In genomic region chr2:157512859-157513258, GRCm38 (mm10) we compare ENCODE assay signal across 18 mouse cellular contexts. TPM values are rescaled to one million over a fixed set of nuclear protein-coding genes. Genes with fewer than 3 reads are reported as not detected.
DNase-seq lines count a peak whose midpoint lies in the region; ATAC-seq and TF ChIP-seq lines count a peak whose summit lies in the region.
"Had no signal": no experiment of that assay in that cellular context is flagged by ENCODE, and none has a peak within 500 bp of the region (broad histone marks: within the 10 kb centered on the region; RNA-seq: fewer than 3 reads in every experiment).

No protein-coding gene starts in this region.

- H3K4me2 ChIP-seq in kidney, postnatal 0 days (ENCODE audit: low read length), result no peak overlapping the region
- H3K4me2 ChIP-seq in heart, embryonic 12.5 days, result no peak overlapping the region
- H3K4me2 ChIP-seq: neural tube, embryonic 12.5 days; stomach, embryonic 15.5 days had no signal

- no peaks in the 10 kb centered on the region for H3K27me3 ChIP-seq in kidney, postnatal 0 days (ENCODE audit: insufficient read depth, low read length)
- H3K27me3 ChIP-seq in embryonic facial prominence, embryonic 10.5 days (replicated peaks; ENCODE audit: low read depth, poor library complexity, severe bottlenecking), result peaks cover 15% of the 10 kb centered on the region
- H3K27me3 ChIP-seq in heart, embryonic 12.5 days (replicated peaks), result peaks cover 17% of the 10 kb centered on the region
- H3K27me3 ChIP-seq: stomach, embryonic 15.5 days had no signal

- no peak for ATAC-seq in kidney, postnatal 0 days (replicated peaks; ENCODE audit: low FRiP score, low read depth)
- no peak for ATAC-seq in heart, embryonic 12.5 days (ENCODE audit: insufficient number of reproducible peaks, low FRiP score)
- ATAC-seq in inflammation-experienced regulatory T-cells, adult 6 months, result no peak

- 75% methylated on average over 9 of the region's 9 CpGs for WGBS in kidney, postnatal 0 days
- 91% methylated on average over 9 of the region's 9 CpGs for WGBS in embryonic facial prominence, embryonic 10.5 days
- 72% methylated on average over 9 of the region's 9 CpGs for WGBS in heart, embryonic 12.5 days

- H3K4me3 ChIP-seq in kidney, postnatal 0 days (replicated peaks; ENCODE audit: low read depth, low read length), result no peak overlapping the region
- no peak overlapping the region for H3K4me3 ChIP-seq in bone marrow macrophage, adult 2 months (ENCODE audit: insufficient read depth, low read length)
- no peak overlapping the region for H3K4me3 ChIP-seq in embryonic facial prominence, embryonic 10.5 days
- H3K4me3 ChIP-seq in heart, embryonic 12.5 days, result no peak overlapping the region
- H3K4me3 ChIP-seq: neural tube, embryonic 12.5 days; stomach, embryonic 15.5 days had no signal

- TF ChIP-seq CTCF in kidney, postnatal 0 days (IDR thresholded peaks at IDR 0.05; ENCODE audit: low read depth), result no peak
- no peak for TF ChIP-seq CTCF in bone marrow macrophage, adult 2 months (IDR thresholded peaks at IDR 0.05; ENCODE audit: low read depth, low read length)

- no peak overlapping the region for H3K27ac ChIP-seq in kidney, postnatal 0 days
- peak overlapping the region; percentile 83 for H3K27ac ChIP-seq in bone marrow macrophage, adult 2 months (ENCODE audit: insufficient read depth, low read depth, low read length)
- peak overlapping the region; percentile 89 for H3K27ac ChIP-seq in embryonic facial prominence, embryonic 10.5 days (replicated peaks)
- no peak overlapping the region for H3K27ac ChIP-seq in heart, embryonic 12.5 days (ENCODE audit: poor library complexity, severe bottlenecking)
- H3K27ac ChIP-seq: neural tube, embryonic 12.5 days; stomach, embryonic 15.5 days had no signal

- H3K36me3 ChIP-seq in kidney, postnatal 0 days (ENCODE audit: insufficient read depth, low read length), result no peaks in the 10 kb centered on the region
- H3K36me3 ChIP-seq in embryonic facial prominence, embryonic 10.5 days (replicated peaks), result no peaks in the 10 kb centered on the region
- no peaks in the 10 kb centered on the region for H3K36me3 ChIP-seq in heart, embryonic 12.5 days
- H3K36me3 ChIP-seq: G1E; neural tube, embryonic 12.5 days; stomach, embryonic 15.5 days had no signal

- TF ChIP-seq POLR2A in bone marrow macrophage, adult 2 months (IDR thresholded peaks at IDR 0.05; ENCODE audit: borderline replicate concordance, low read depth, low read length), result no peak

- DNase-seq in kidney, postnatal 0 days (ENCODE audit: low spot score), result peak; percentile 30
- DNase-seq in kidney, postnatal 14 days, result no peak
- no peak for DNase-seq in embryonic facial prominence, embryonic 10.5 days (ENCODE audit: low spot score)
- DNase-seq in layer of hippocampus, adult 9-10 months (ENCODE audit: low spot score), result peak; percentile 79
- DNase-seq in spleen, adult 18-20 months, result no peak
- DNase-seq: cerebellum, postnatal 10 days; embryo, embryonic 11 days; gastrocnemius, postnatal 14 days; heart, postnatal 14 days; midbrain, embryonic 14.5 days; thymus, postnatal 25 days had no signal

- H3K4me1 ChIP-seq in kidney, postnatal 0 days (replicated peaks; ENCODE audit: insufficient read depth, low read length), result no peaks in the 10 kb centered on the region
- peaks cover 27% of the 10 kb centered on the region for H3K4me1 ChIP-seq in bone marrow macrophage, adult 2 months (ENCODE audit: control insufficient read depth, insufficient read depth, low read length)
- H3K4me1 ChIP-seq in embryonic facial prominence, embryonic 10.5 days, result peaks cover 83% of the 10 kb centered on the region
- H3K4me1 ChIP-seq in heart, embryonic 12.5 days (replicated peaks), result peaks cover 15% of the 10 kb centered on the region
- H3K4me1 ChIP-seq: stomach, embryonic 15.5 days had no signal

- H3K9ac ChIP-seq in kidney, postnatal 0 days (ENCODE audit: low read depth, low read length), result no peak overlapping the region
- no peak overlapping the region for H3K9ac ChIP-seq in heart, embryonic 12.5 days
- H3K9ac ChIP-seq: liver, postnatal 0 days; neural tube, embryonic 12.5 days; stomach, embryonic 15.5 days had no signal

- H3K9me3 ChIP-seq in kidney, postnatal 0 days (replicated peaks; ENCODE audit: low read length), result no peaks in the 10 kb centered on the region
- H3K9me3 ChIP-seq in embryonic facial prominence, embryonic 10.5 days, result no peaks in the 10 kb centered on the region
- no peaks in the 10 kb centered on the region for H3K9me3 ChIP-seq in heart, embryonic 12.5 days (replicated peaks)
- H3K9me3 ChIP-seq: G1E; neural tube, embryonic 12.5 days; stomach, embryonic 15.5 days had no signal

RNA-seq across cellular contexts. Expression of gene Nnat, which starts 47.0 kb away (rescaled TPM):
- 80.4 and 85.9 TPM in 2 replicates for polyA plus RNA-seq in kidney, postnatal 0 days (2015; fragmentation: Nextera tagmentation; extraction: Ambion mirVana)
- not detected in 2 replicates for polyA plus RNA-seq in bone marrow macrophage, adult 2 months (2012; ENCODE audit: insufficient read depth, insufficient read length, missing spikeins)
- 2,080 and 2,294 TPM in 2 replicates for polyA plus RNA-seq in embryonic facial prominence, embryonic 10.5 days (2016; fragmentation: Nextera tagmentation; extraction: Ambion mirVana)
- 169 and 173 TPM in 2 replicates for polyA plus RNA-seq in heart, embryonic 12.5 days (2016; fragmentation: Nextera tagmentation; extraction: Ambion mirVana)
- under 1 TPM in 1 of 3 experiments, not detected in 2; 0.67 TPM for polyA plus RNA-seq in inflammation-experienced regulatory T-cells, adult 6 months (2017; shearing (Covaris generic))
- polyA plus RNA-seq: G1E had no signal

RNA-seq across cellular contexts. Expression of gene Blcap, which starts 58.2 kb away (rescaled TPM):
- 46.1 and 48.2 TPM in 2 replicates for polyA plus RNA-seq in kidney, postnatal 0 days (2015; fragmentation: Nextera tagmentation; extraction: Ambion mirVana)
- polyA plus RNA-seq in bone marrow macrophage, adult 2 months (2012; ENCODE audit: insufficient read depth, insufficient read length, missing spikeins), result 33.5 and 37.3 TPM in 2 replicates
- polyA plus RNA-seq in embryonic facial prominence, embryonic 10.5 days (2016; fragmentation: Nextera tagmentation; extraction: Ambion mirVana), result 82.1 and 82.3 TPM in 2 replicates
- 35.9 and 37.0 TPM in 2 replicates for polyA plus RNA-seq in heart, embryonic 12.5 days (2016; fragmentation: Nextera tagmentation; extraction: Ambion mirVana)
- 10 to 100 TPM; 13.9 to 21.2 (median 15.1) TPM for polyA plus RNA-seq in inflammation-experienced regulatory T-cells, adult 6 months (2017; shearing (Covaris generic))

Comparison
In these comparisons a context has a peak if more than half of its experiments do, and no peak if none do; other contexts are left out.
1. DNase-seq: peak in kidney, postnatal 0 days (single experiment) and layer of hippocampus, adult 9-10 months (single experiment); none in kidney, postnatal 14 days (single experiment), embryonic facial prominence, embryonic 10.5 days (single experiment) and spleen, adult 18-20 months (0 of 2).
2. H3K27ac ChIP-seq: peak in bone marrow macrophage, adult 2 months (single experiment) and embryonic facial prominence, embryonic 10.5 days (single experiment); none in kidney, postnatal 0 days (single experiment) and heart, embryonic 12.5 days (single experiment).
3. RNA of gene Nnat, which starts 47.0 kb away (polyA plus RNA-seq): 2,080 to 2,294 TPM in embryonic facial prominence, embryonic 10.5 days, 169 to 173 TPM in heart, embryonic 12.5 days and 80.4 to 85.9 TPM in kidney, postnatal 0 days; not detected in bone marrow macrophage, adult 2 months and 0.67 TPM in inflammation-experienced regulatory T-cells, adult 6 months; every median in the first group is over 10 times any median in the second.